Mouse (Mus musculus): ENCODE measurements around the gene Ppp2r5c. TPM values are rescaled to one million over a fixed set of nuclear protein-coding genes. Genes with fewer than 3 reads are reported as not detected.

Ppp2r5c gene
- polyA plus RNA-seq, 1 experiment = 59.4 TPM

DNA sequence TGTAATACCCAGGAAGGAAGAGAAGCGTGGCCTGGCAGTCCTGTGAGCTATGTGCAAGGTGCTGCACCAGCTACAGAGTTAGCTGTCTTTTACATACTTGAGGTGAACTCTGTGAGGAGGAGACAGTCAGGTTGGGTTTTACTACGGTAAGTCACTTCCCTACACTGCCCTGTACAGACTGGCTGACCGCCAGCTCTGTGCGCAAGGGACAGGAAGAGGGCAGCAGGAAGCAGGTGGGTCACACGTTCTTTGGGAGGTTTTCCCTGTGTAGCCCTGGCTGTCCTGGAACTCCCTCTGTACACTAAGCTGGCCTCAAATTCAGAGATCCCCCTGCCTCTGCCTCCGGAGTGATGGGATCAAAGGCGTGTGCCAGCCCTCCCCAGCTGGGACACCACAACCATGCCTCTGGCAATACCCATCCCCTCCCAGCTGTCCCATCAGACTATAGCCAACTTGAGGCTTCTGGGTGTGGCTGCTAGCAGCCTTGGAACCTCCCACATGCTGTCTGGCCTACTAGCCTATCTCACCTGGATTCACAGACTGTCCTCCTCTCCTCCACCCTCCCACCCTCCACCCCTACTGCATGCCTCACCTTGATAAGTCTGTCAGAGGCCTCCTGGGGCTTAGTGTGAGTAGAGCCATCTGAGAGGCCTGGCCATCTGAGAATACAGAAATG lies 102.7 kb downstream of the Ppp2r5c start:
- Histone ChIP-seq H3K4me1 (ENCODE audit: control insufficient read depth, insufficient read depth, low read length) (no peaks in the 10 kb centered on the region), H3K27ac (ENCODE audit: control insufficient read depth, insufficient read depth, low read depth, low read length, poor library complexity) (no peak overlapping the region), H3K4me3 (replicated peaks; ENCODE audit: control insufficient read depth, low read depth, low read length) (no peak overlapping the region)
- no peak for TF ChIP-seq CTCF (IDR thresholded peaks at IDR 0.05; ENCODE audit: control insufficient read depth, insufficient read depth, low read length)
- no peak for TF ChIP-seq POLR2A (IDR thresholded peaks at IDR 0.05; ENCODE audit: borderline replicate concordance, control insufficient read depth, low read depth, low read length)
- 50% methylated on average over 7 of the region's 7 CpGs for WGBS

DNA sequence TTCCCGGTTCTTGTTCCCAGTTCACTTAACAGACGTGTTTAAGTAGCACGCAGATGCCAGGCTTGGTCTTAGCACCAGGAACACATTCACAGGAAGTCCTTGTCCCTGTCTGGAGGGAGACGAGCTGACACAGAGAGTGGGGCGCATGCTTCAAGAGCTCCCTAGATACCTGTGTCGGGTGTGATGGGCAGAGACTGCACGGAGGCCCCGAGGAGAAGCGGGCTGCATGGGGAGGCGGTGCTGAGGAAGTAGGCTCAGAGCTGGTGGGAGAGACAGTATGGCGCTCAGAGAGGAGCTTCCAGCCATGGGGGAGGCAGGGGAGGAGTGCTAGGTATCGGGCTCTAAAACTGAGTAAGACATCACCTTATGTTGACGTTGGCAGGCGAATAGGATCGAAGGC lies 103.4 kb downstream of the Ppp2r5c start:
- Histone ChIP-seq H3K4me1 (ENCODE audit: control insufficient read depth, insufficient read depth, low read length) (no peaks in the 10 kb centered on the region), H3K4me3 (replicated peaks; ENCODE audit: control insufficient read depth, low read depth, low read length) (no peak overlapping the region), H3K27ac (ENCODE audit: control insufficient read depth, insufficient read depth, low read depth, low read length, poor library complexity) (no peak overlapping the region)
- TF ChIP-seq POLR2A (IDR thresholded peaks at IDR 0.05; ENCODE audit: borderline replicate concordance, control insufficient read depth, low read depth, low read length) (no peak), CTCF (IDR thresholded peaks at IDR 0.05; ENCODE audit: control insufficient read depth, insufficient read depth, low read length) (no peak)
- 91% methylated on average over 15 of the region's 15 CpGs for WGBS

DNA sequence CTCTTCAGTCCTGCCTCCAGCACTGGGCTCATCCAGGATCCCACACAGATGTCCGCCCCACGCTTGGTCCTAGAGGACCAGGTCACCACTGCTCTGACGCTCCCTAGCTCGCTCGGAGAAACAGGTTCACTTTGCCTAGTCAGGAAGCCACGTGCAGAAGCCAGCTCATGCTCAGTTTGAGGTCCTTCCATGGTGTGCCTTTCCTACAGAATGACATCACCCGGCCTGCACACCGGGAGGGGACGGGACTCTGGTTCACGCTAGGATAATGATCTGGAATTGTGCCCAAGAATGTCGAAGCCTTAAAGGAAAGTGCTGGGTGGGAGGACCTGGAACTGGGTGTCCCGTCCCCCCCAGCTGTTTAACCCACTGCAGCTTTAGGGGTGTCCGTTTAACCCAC lies 105.2 kb downstream of the Ppp2r5c start:
- WGBS = 93% methylated on average over 13 of the region's 13 CpGs
- Histone ChIP-seq H3K4me1 (ENCODE audit: control insufficient read depth, insufficient read depth, low read length) (no peaks in the 10 kb centered on the region), H3K4me3 (replicated peaks; ENCODE audit: control insufficient read depth, low read depth, low read length) (no peak overlapping the region), H3K27ac (ENCODE audit: control insufficient read depth, insufficient read depth, low read depth, low read length, poor library complexity) (no peak overlapping the region)
- TF ChIP-seq POLR2A (IDR thresholded peaks at IDR 0.05; ENCODE audit: borderline replicate concordance, control insufficient read depth, low read depth, low read length) = no peak
- TF ChIP-seq CTCF (IDR thresholded peaks at IDR 0.05; ENCODE audit: control insufficient read depth, insufficient read depth, low read length) = no peak

DNA sequence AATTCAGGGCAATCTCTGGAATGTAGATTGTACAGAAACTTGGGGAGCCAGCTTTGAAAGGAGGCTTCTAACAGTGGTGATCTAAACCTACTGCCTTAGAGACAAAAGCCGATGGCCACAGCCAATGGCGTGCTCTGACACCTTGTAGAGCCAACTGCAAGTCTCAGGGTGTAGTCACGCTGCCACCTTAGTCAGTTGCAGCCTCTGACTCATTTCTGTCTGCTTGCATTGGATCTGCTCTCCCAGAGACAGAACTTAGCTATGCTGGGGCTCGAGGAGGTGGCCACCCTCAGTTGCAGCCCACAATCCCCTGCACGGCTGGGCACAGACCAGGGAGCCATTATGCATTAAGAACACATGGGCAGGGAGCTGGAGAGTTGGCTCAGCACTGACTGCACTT lies 106.4 kb downstream of the Ppp2r5c start:
- H3K27ac ChIP-seq (ENCODE audit: control insufficient read depth, insufficient read depth, low read depth, low read length, poor library complexity) = no peak overlapping the region
- 95% methylated on average over 5 of the region's 5 CpGs for WGBS
- no peak overlapping the region for H3K4me3 ChIP-seq (replicated peaks; ENCODE audit: control insufficient read depth, low read depth, low read length)
- no peaks in the 10 kb centered on the region for H3K4me1 ChIP-seq (ENCODE audit: control insufficient read depth, insufficient read depth, low read length)
- TF ChIP-seq CTCF (IDR thresholded peaks at IDR 0.05; ENCODE audit: control insufficient read depth, insufficient read depth, low read length) = no peak
- TF ChIP-seq POLR2A (IDR thresholded peaks at IDR 0.05; ENCODE audit: borderline replicate concordance, control insufficient read depth, low read depth, low read length) = no peak

DNA sequence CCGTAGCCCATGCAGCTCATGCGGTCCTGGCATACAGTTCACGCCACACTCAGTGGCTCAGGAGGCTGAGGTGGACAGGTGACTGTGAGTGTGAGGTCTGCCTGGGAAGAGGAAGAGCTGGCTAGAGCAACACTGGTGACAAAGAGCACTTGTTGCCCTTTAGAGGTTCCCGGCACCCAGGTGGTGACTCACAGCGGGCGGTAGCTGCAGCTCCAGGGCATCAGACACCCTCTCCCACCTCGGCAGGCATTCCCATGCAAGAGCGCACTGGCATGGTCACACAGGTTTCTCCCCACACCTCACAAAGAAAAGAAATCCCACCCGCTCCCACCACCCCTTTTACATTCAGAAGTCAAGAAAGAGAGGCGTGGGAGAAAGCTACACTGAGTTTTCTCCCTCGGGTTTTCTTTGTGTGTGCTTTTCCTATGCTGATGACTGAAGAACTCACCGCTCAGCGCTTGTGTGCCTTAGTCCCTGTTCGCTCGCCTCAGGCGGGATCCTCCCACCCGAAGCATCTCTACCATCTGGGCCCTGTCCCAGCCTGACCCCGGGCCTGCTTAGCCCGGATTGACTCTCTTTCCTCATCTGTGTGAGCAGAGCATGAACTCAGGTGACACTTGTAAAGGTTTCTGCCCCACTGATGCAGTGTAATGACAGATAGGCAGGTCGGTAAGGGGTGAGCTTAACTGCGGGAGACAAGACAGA lies 108.8 kb downstream of the Ppp2r5c start:
- Histone ChIP-seq H3K4me1 (ENCODE audit: control insufficient read depth, insufficient read depth, low read length) (no peaks in the 10 kb centered on the region), H3K4me3 (replicated peaks; ENCODE audit: control insufficient read depth, low read depth, low read length) (no peak overlapping the region), H3K27ac (ENCODE audit: control insufficient read depth, insufficient read depth, low read depth, low read length, poor library complexity) (no peak overlapping the region)
- no peak for TF ChIP-seq POLR2A (IDR thresholded peaks at IDR 0.05; ENCODE audit: borderline replicate concordance, control insufficient read depth, low read depth, low read length)
- no peak for TF ChIP-seq CTCF (IDR thresholded peaks at IDR 0.05; ENCODE audit: control insufficient read depth, insufficient read depth, low read length)
- 94% methylated on average over 21 of the region's 21 CpGs for WGBS

DNA sequence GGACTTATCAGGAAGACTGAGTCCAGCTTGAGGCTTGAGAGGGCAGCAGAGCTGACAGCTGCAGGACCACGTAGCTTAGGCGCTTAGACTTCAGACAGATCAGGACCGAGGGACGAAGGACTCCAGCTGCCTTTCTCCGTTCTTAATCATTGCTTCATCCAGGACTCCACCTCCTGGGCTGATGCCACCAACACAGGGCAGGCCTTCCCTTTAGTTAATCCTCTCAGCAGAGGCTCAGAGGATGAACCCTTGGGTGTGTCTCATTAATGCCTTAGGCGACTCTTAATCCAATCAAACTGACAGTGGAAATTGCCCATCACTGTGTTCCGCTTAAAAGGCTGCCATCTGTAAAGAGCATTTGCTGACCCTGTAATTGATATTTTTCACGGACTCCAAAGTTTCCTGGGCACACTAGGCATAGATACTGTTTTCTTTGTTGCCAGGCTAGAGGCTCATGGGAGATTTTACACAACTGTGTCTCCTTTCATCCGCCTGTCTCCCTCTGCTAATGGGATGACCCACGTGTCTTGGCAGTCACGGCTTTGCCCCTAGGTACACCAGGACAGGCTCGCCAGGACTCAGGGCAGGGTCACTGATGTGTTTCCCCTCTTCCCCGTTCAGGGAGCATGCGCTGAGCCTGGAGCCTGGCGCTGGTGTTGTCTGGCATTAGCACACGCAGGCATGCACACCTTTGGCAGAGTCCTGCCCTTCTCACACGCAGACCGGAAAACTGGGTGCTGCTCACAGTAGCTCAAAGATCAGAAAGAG lies 110.1 kb downstream of the Ppp2r5c start:
- TF ChIP-seq POLR2A (IDR thresholded peaks at IDR 0.05; ENCODE audit: borderline replicate concordance, control insufficient read depth, low read depth, low read length) = no peak
- TF ChIP-seq CTCF (IDR thresholded peaks at IDR 0.05; ENCODE audit: control insufficient read depth, insufficient read depth, low read length) = no peak
- no peaks in the 10 kb centered on the region for H3K4me1 ChIP-seq (ENCODE audit: control insufficient read depth, insufficient read depth, low read length)
- WGBS = 93% methylated on average over 18 of the region's 18 CpGs
- H3K4me3 ChIP-seq (replicated peaks; ENCODE audit: control insufficient read depth, low read depth, low read length) = no peak overlapping the region
- no peak overlapping the region for H3K27ac ChIP-seq (ENCODE audit: control insufficient read depth, insufficient read depth, low read depth, low read length, poor library complexity)

DNA sequence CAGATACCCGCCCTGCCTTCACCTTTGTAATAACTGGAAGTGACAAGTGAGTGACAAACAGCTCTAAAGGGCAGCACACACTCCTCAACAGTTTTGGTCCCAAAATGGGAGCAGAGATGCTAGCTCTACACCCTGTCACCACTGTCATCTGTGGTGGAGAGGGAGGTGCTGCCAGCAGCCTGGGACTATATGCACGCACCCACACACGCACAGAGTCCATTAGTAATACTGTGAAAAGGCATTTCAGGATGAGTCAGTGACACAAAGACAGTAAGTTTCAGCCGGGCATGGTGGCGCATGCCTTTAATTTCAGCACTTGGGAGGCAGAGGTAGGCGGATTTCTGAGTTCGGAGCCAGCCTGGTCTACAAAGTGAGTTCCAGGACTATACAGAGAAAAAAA lies 111.3 kb downstream of the Ppp2r5c start:
- Histone ChIP-seq H3K4me1 (ENCODE audit: control insufficient read depth, insufficient read depth, low read length) (no peaks in the 10 kb centered on the region), H3K4me3 (replicated peaks; ENCODE audit: control insufficient read depth, low read depth, low read length) (no peak overlapping the region), H3K27ac (ENCODE audit: control insufficient read depth, insufficient read depth, low read depth, low read length, poor library complexity) (no peak overlapping the region)
- no peak for TF ChIP-seq POLR2A (IDR thresholded peaks at IDR 0.05; ENCODE audit: borderline replicate concordance, control insufficient read depth, low read depth, low read length)
- TF ChIP-seq CTCF (IDR thresholded peaks at IDR 0.05; ENCODE audit: control insufficient read depth, insufficient read depth, low read length) = no peak
- 94% methylated on average over 7 of the region's 7 CpGs for WGBS

DNA sequence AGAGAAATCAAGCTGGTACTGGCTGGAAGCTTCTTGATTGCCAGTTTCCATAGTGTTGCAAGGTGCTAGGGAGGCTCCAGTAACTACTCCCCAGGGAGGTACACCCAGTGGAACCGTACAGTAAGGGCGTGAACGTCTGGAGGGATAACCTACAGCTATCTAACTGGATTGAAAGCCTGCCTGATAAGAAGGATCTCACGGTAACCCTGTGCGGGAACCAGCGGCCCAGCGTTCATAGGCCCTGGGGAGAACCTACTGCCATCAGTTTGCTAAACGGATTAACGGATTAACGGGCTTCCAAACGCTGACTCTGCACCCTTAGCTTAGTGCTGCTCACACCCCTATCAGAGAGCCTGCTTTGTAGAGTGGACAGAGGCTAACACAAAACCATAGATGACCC lies 116.5 kb downstream of the Ppp2r5c start:
- TF ChIP-seq CTCF (IDR thresholded peaks at IDR 0.05; ENCODE audit: control insufficient read depth, insufficient read depth, low read length) (no peak), POLR2A (IDR thresholded peaks at IDR 0.05; ENCODE audit: borderline replicate concordance, control insufficient read depth, low read depth, low read length) (no peak)
- 89% methylated on average over 11 of the region's 11 CpGs for WGBS

More for the DNA sequence above, 116.5 kb downstream of the Ppp2r5c start:
- no peaks in the 10 kb centered on the region for H3K4me1 ChIP-seq (ENCODE audit: control insufficient read depth, insufficient read depth, low read length)
- H3K27ac ChIP-seq (ENCODE audit: control insufficient read depth, insufficient read depth, low read depth, low read length, poor library complexity) = no peak overlapping the region
- no peak overlapping the region for H3K4me3 ChIP-seq (replicated peaks; ENCODE audit: control insufficient read depth, low read depth, low read length)

All from bone marrow, adult 2 months (tissue).